Mouse (Mus musculus): ENCODE data around the gene Gm10134.

DNA sequence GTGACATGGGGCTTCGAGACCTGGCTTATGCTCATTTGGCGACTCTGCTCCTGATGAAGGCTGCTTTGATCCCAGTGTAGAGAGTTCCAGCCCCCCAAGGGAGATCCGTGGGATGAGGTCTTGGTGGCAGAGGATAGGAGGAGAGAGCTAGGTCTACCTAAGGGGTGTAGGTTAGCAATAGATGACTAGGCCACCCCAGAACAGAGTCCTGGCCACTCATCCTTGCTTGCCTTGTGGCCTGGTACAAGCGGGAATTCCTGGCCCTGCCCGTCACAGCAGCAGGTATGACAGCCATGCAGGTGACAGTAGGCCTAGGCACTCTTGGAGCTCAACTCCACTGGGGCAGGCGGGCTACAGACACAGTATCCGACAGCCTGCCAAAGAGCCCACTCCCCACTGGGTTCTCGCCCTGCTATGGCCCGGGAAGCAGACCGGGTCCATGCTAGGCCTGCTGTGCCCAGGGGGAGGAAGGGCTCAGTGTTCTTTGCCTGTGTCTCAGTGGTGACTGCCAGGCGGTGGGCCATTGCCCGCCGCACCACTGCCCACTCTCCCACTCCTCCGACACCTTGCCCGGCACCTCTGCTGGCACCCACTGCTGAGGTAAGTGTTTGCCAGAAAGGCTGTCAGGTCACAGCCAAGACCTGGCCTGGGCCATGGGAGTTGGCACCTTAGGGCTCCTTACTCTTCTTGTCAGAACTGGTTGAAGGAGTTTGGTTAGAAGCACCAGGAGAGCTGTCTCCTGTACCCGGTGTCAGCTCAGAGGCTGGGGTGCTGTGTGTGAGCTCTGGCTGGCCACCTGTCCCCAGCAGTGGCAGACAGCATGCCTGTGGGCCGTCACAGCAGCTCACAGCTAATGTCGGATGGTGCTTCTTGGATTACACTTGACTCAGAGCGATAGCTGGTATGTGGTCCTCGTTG lies 21.8 kb downstream of the Gm10134 start:
- no peak for TF ChIP-seq CTCF (IDR thresholded peaks at IDR 0.05; ENCODE audit: control insufficient read depth, insufficient read depth, insufficient read length)
- no peak for TF ChIP-seq MYOG (IDR thresholded peaks at IDR 0.05; ENCODE audit: control insufficient read depth, extremely low read depth, insufficient read length)
- no peak for TF ChIP-seq USF1 (IDR thresholded peaks at IDR 0.05; ENCODE audit: low read depth)
- peak; percentile 67 for TF ChIP-seq MYOD1 (IDR thresholded peaks at IDR 0.05; ENCODE audit: control insufficient read depth, insufficient read length, low read depth)
- TF ChIP-seq CEBPB (IDR thresholded peaks at IDR 0.05; ENCODE audit: low read depth), result no peak
- no peak for TF ChIP-seq MAX (IDR thresholded peaks at IDR 0.05)
- TF ChIP-seq FOSL1 (IDR thresholded peaks at IDR 0.05; ENCODE audit: insufficient read depth, low read length, poor library complexity, severe bottlenecking), result no peak

All from C2C12 (cell line).